Mouse (Mus musculus) CD4-positive helper T cell, adult 2 months (primary cell): ENCODE results near the gene Vsig1.

Source experiments
- DNase-seq: peaks from one replicate; pipeline ENCODE4 v3.0.0-alpha.2; 2012; ENCODE audit warnings: low read depth, missing footprints, low spot score

Gene Vsig1

GRCm38 (mm10) chrX:140907360-140907759 lies at the start of gene Vsig1:
Gene Vsig1 (plus strand): TSS chrX:140907608.
- no peak for DNase-seq

- no peak for DNase-seq
Measured at GRCm38 (mm10) chrX:140862760-140863159, 44.6 kb upstream of the Vsig1 start.

- DNase-seq: no peak
Measured at GRCm38 (mm10) chrX:140863431-140863830, 44.0 kb upstream of the Vsig1 start.

- no peak for DNase-seq
Measured at GRCm38 (mm10) chrX:140887193-140887592, 20.2 kb upstream of the Vsig1 start.

GRCm38 (mm10) chrX:140891796-140892195 lies 15.6 kb upstream of the Vsig1 start:
- DNase-seq: no peak

GRCm38 (mm10) chrX:140903487-140903886 lies 3.9 kb upstream of the Vsig1 start:
- DNase-seq: no peak

GRCm38 (mm10) chrX:140921321-140921720 lies 13.9 kb downstream of the Vsig1 start:
- no peak for DNase-seq

- DNase-seq: no peak
Measured at GRCm38 (mm10) chrX:140932066-140932465, 24.7 kb downstream of the Vsig1 start.

GRCm38 (mm10) chrX:140933263-140933662 lies 25.9 kb downstream of the Vsig1 start:
- DNase-seq: no peak

- DNase-seq: no peak
Measured at GRCm38 (mm10) chrX:140936271-140936670, 28.9 kb downstream of the Vsig1 start.

GRCm38 (mm10) chrX:140953618-140954017 lies 46.2 kb downstream of the Vsig1 start:
- DNase-seq: no peak

- DNase-seq: peak; percentile 94
Measured at GRCm38 (mm10) chrX:140956272-140956940, 49.0 kb downstream of the Vsig1 start, which contains the start of the genes Psmd10 and Atg4a. Gene Psmd10 (minus strand): TSS chrX:140956728. Gene Atg4a (plus strand): TSS chrX:140956907.

- DNase-seq: no peak
Measured at GRCm38 (mm10) chrX:140956959-140957358, 49.6 kb downstream of the Vsig1 start.

- no peak for DNase-seq
Measured at GRCm38 (mm10) chrX:140978943-140979342, 71.5 kb downstream of the Vsig1 start.

GRCm38 (mm10) chrX:140979546-140979945 lies 72.1 kb downstream of the Vsig1 start:
- no peak for DNase-seq

GRCm38 (mm10) chrX:140980163-140980562 lies 72.8 kb downstream of the Vsig1 start:
- no peak for DNase-seq

GRCm38 (mm10) chrX:140983206-140983960 lies 76.0 kb downstream of the Vsig1 start:
- DNase-seq: no peak

GRCm38 (mm10) chrX:140984795-140985194 lies 77.4 kb downstream of the Vsig1 start:
- no peak for DNase-seq

GRCm38 (mm10) chrX:140985256-140985655 lies 77.8 kb downstream of the Vsig1 start:
- DNase-seq: no peak
